ENCODE assay signal across 8 mouse cellular contexts in the genomic region with DNA sequence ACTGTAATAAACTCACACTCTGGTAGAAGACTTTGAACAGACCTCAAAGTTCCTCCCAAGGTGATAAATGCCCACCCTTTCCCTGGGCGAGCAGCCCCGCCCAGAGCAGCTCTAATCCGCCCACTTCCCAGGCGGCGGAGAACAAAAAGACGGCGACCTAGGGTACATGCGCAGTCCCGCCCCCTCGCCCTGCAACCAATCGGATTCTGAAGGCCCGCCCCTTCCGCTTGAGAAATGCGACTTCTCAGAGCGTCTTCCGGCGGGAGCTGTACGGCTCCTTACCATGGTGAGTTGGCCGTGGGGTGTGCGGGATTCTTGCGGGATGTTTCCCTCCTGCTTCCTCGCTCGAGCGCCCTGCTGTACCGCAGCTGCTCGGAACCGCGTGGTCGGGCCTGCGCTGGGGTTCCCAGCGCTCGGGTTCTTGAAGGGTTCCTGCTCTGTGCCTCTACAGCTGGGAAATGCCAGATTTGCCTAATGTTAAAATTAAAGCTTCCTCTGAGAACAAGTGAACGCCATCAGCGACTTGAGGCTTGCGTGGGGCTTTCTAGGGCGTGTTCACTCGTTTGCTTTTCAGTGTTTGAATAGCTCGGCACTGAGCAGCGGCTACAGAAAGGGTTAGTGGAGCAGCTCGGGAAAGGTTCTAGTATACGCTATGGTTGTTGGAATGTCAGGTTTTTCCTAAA. TPM values are rescaled to one million over a fixed set of nuclear protein-coding genes. Genes with fewer than 3 reads are reported as not detected.
DNase-seq lines count a peak whose midpoint lies in the region; ATAC-seq and TF ChIP-seq lines count a peak whose summit lies in the region.

Slc30a6 (plus strand) TSS at position 226 of the 683 bp plus-strand sequence.

- WGBS in embryonic facial prominence, embryonic 13.5 days, result under 1% methylated on average over 41 of the region's 41 CpGs
- under 1% methylated on average over 41 of the region's 41 CpGs for WGBS in kidney, adult 2 months
- WGBS in limb, embryonic 12.5 days, result under 1% methylated on average over 41 of the region's 41 CpGs
- WGBS in midbrain, embryonic 15.5 days, result under 1% methylated on average over 41 of the region's 41 CpGs
- under 1% methylated on average over 41 of the region's 41 CpGs for WGBS in spleen, adult 2 months

- H3K27me3 ChIP-seq in embryonic facial prominence, embryonic 13.5 days, result no peaks in the 10 kb centered on the region
- H3K27me3 ChIP-seq in kidney, adult 2 months (replicated peaks; ENCODE audit: control insufficient read depth, insufficient read depth, low read length), result no peaks in the 10 kb centered on the region
- no peaks in the 10 kb centered on the region for H3K27me3 ChIP-seq in limb, embryonic 12.5 days
- no peaks in the 10 kb centered on the region for H3K27me3 ChIP-seq in midbrain, embryonic 15.5 days (replicated peaks)
- no peaks in the 10 kb centered on the region for H3K27me3 ChIP-seq in spleen, adult 2 months (ENCODE audit: control insufficient read depth, insufficient read depth, low read length)

- H3K9me3 ChIP-seq in embryonic facial prominence, embryonic 13.5 days, result no peaks in the 10 kb centered on the region
- no peaks in the 10 kb centered on the region for H3K9me3 ChIP-seq in limb, embryonic 12.5 days
- H3K9me3 ChIP-seq in midbrain, embryonic 15.5 days, result no peaks in the 10 kb centered on the region

- ATAC-seq in embryonic facial prominence, embryonic 13.5 days (ENCODE audit: insufficient number of reproducible peaks, insufficient read depth, low FRiP score, low TSS enrichment, low read depth), result peak; percentile 99
- ATAC-seq in limb, embryonic 12.5 days (ENCODE audit: insufficient number of reproducible peaks, insufficient read depth, low FRiP score, low TSS enrichment, low read depth), result peak; percentile 99
- ATAC-seq in midbrain, embryonic 15.5 days (replicated peaks), result peak; percentile 100

- H3K27ac ChIP-seq in embryonic facial prominence, embryonic 13.5 days, result peak within 1 kb of the TSS; percentile 92
- peak within 1 kb of the TSS; percentile 69 for H3K27ac ChIP-seq in kidney, adult 2 months (ENCODE audit: insufficient read depth, low read depth, low read length)
- peak within 1 kb of the TSS; percentile 91 for H3K27ac ChIP-seq in limb, embryonic 12.5 days
- peak within 1 kb of the TSS; percentile 88 for H3K27ac ChIP-seq in midbrain, embryonic 15.5 days
- H3K27ac ChIP-seq in spleen, adult 2 months (ENCODE audit: insufficient read depth, low read length), result peak within 1 kb of the TSS; percentile 89

- TF ChIP-seq CTCF in kidney, adult 2 months (conservative IDR thresholded peaks at IDR 0.05; ENCODE audit: insufficient read depth, insufficient read length, low read depth, low read length), result no peak
- no peak for TF ChIP-seq CTCF in spleen, adult 2 months (IDR thresholded peaks at IDR 0.05; ENCODE audit: extremely low read depth, insufficient read depth, insufficient read length, insufficient replicate concordance)

- peak; percentile 92 for DNase-seq in 3134 (ENCODE audit: extremely low read depth, insufficient read length, low spot score)
- peak; percentile 96 to 98 for DNase-seq in adrenal gland, postnatal 36 days
- DNase-seq in heart, adult 18-20 months, result peak; percentile 98
- DNase-seq in kidney, adult 2 months, result peak; percentile 99
- DNase-seq in spleen, adult 2 months (ENCODE audit: low read depth in 1 of 2, low spot score in 2 of 2), result peak; percentile 89 to 96

- H3K4me3 ChIP-seq in embryonic facial prominence, embryonic 13.5 days, result peak within 1 kb of the TSS; percentile 93
- H3K4me3 ChIP-seq in kidney, adult 2 months (ENCODE audit: insufficient read depth, low read depth, low read length), result peak within 1 kb of the TSS; percentile 88
- H3K4me3 ChIP-seq in limb, embryonic 12.5 days (replicated peaks), result peak within 1 kb of the TSS; percentile 92
- H3K4me3 ChIP-seq in midbrain, embryonic 15.5 days, result peak within 1 kb of the TSS; percentile 69
- peak within 1 kb of the TSS; percentile 92 for H3K4me3 ChIP-seq in spleen, adult 2 months (ENCODE audit: extremely low read depth, insufficient read depth, insufficient read length)

- peak within 1 kb of the TSS; percentile 68 for H3K4me2 ChIP-seq in embryonic facial prominence, embryonic 13.5 days
- peak within 1 kb of the TSS; percentile 62 for H3K4me2 ChIP-seq in limb, embryonic 12.5 days
- peak within 1 kb of the TSS; percentile 64 for H3K4me2 ChIP-seq in midbrain, embryonic 15.5 days

- no peaks in the 10 kb centered on the region for H3K36me3 ChIP-seq in embryonic facial prominence, embryonic 13.5 days
- H3K36me3 ChIP-seq in kidney, adult 2 months (ENCODE audit: control insufficient read depth, insufficient read depth, low read length), result no peaks in the 10 kb centered on the region
- peaks cover 4% of the 10 kb centered on the region; the same call in 1 of the 2 replicates for H3K36me3 ChIP-seq in limb, embryonic 12.5 days
- no peaks in the 10 kb centered on the region for H3K36me3 ChIP-seq in midbrain, embryonic 15.5 days (replicated peaks)
- H3K36me3 ChIP-seq in spleen, adult 2 months (ENCODE audit: control insufficient read depth, insufficient read depth, low read length), result no peaks in the 10 kb centered on the region

- peak; percentile 65 for TF ChIP-seq POLR2A in kidney, adult 2 months (IDR thresholded peaks at IDR 0.05; ENCODE audit: low read depth, low read length)
- TF ChIP-seq POLR2A in spleen, adult 2 months (IDR thresholded peaks at IDR 0.05; ENCODE audit: low read depth, low read length), result peak; percentile 85

- H3K4me1 ChIP-seq in embryonic facial prominence, embryonic 13.5 days, result peaks cover 9% of the 10 kb centered on the region
- peaks cover 9% of the 10 kb centered on the region; the same call in 1 of the 2 replicates for H3K4me1 ChIP-seq in kidney, adult 2 months (ENCODE audit: control insufficient read depth, insufficient read depth, low read length)
- H3K4me1 ChIP-seq in limb, embryonic 12.5 days (replicated peaks), result peaks cover 9% of the 10 kb centered on the region; the same call in 1 of the 2 replicates
- peaks cover 13% of the 10 kb centered on the region for H3K4me1 ChIP-seq in midbrain, embryonic 15.5 days
- H3K4me1 ChIP-seq in spleen, adult 2 months (ENCODE audit: control insufficient read depth, insufficient read depth, insufficient read length), result peaks cover 6% of the 10 kb centered on the region; the same call in 1 of the 2 replicates

- peak within 1 kb of the TSS; percentile 96 for H3K9ac ChIP-seq in embryonic facial prominence, embryonic 13.5 days
- peak within 1 kb of the TSS; percentile 88 for H3K9ac ChIP-seq in limb, embryonic 12.5 days (replicated peaks)
- H3K9ac ChIP-seq in midbrain, embryonic 15.5 days, result peak within 1 kb of the TSS; percentile 88

RNA-seq across cellular contexts. Expression of gene Slc30a6, which starts in this region (rescaled TPM):
- 10 to 100 TPM; 22.8 to 28.2 TPM for total RNA-seq in adrenal gland, postnatal 36 days (2021)
- 38.4 and 42.8 TPM in 2 replicates for polyA plus RNA-seq in embryonic facial prominence, embryonic 13.5 days (2015; fragmentation: Nextera tagmentation; extraction: Ambion mirVana)
- total RNA-seq in heart, adult 18-20 months (2021), result 1 to 10 TPM; 6.6 to 7.7 TPM
- polyA plus RNA-seq in kidney, adult 2 months (2012; rRNA removed), result 27.0 and 30.6 TPM in 2 replicates
- polyA plus RNA-seq in limb, embryonic 12.5 days (2016; fragmentation: Nextera tagmentation; extraction: Ambion mirVana), result 41.0 and 41.5 TPM in 2 replicates
- polyA plus RNA-seq in midbrain, embryonic 15.5 days (2015; fragmentation: Nextera tagmentation; extraction: Ambion mirVana), result 32.3 and 33.0 TPM in 2 replicates
- polyA plus RNA-seq in spleen, adult 2 months (2012; rRNA removed), result 9.5 and 10.1 TPM in 2 replicates

Comparison
In these comparisons a context has a peak if more than half of its experiments do, and no peak if none do; other contexts are left out.
1. Peak in every context shown above with its lines: DNase-seq, ATAC-seq, H3K4me3 ChIP-seq and H3K27ac ChIP-seq.